Mouse (Mus musculus): ENCODE results near the gene Tcf15.

GRCm38 (mm10) chr2:152174861-152175260 is 31.5 kb downstream of the Tcf15 start:
- TF ChIP-seq POLR2A (IDR thresholded peaks at IDR 0.05; ENCODE audit: low read depth, low read length), result no peak
- no peak for TF ChIP-seq CTCF (IDR thresholded peaks at IDR 0.05; ENCODE audit: extremely low read depth, insufficient read depth, insufficient read length, insufficient replicate concordance)

Measured in spleen, adult 2 months (tissue).